Mouse (Mus musculus): Measurements from ENCODE around the gene Psmd4.

DNA sequence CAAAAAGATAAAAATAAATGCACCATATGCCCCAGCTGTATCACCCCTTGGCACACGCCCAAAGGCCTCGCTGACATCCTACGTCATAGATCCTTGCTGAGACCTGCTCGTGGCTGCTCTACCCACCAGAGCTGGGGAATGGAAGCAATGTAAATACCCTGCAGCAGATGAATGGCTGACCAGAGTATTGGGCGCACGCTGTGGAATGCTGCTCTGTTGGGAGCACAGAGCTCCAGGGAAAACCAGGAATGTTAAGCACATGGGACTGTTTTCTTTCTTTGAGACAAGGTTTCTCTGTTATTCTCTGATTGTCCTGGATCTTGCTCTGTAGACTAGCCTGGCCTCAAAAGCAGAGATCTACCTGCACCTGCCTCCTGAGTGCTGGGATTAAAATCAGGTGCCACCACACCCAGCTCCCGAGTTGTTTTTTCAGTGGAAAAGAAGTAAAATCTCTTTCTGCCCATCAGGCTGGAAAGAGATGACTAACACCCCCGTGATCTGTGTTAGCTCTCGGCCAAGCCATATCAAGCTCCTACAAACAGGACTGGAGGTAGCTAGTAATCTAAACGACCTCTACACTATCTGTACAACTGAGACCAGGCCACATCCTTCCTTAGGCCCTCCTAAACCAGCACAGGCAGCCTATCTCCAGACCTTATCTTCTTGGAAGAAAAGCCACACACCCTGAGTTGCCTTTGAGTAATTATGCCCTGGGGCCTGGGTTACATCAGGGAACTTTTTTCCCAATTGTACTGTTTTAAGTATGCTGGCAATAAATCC, 12.3 kb upstream of the Psmd4 start:
- TF ChIP-seq CTCF (IDR thresholded peaks at IDR 0.05; ENCODE audit: borderline replicate concordance, insufficient read depth, low read depth, low read length) = no peak
- no peak for TF ChIP-seq POLR2A (IDR thresholded peaks at IDR 0.05; ENCODE audit: borderline replicate concordance, insufficient read depth, low read length)

Measured in cerebellum, adult 2 months (tissue).